Mouse (Mus musculus) thymus, postnatal 4 days (tissue): ENCODE measurements at regions not wholly inside any gene's neighbourhood (a gene's known extent, or its start where the extent isn't known, plus 50 kb on each side); places are given as distances from the start of the nearest gene placed in this dataset.
"Not testable (repeated sequence)": the region's sequence is repeated elsewhere in the genome, so short reads cannot be mapped to it uniquely, and the experiment has no call there.

ENCODE experiments used
- DNase-seq: peaks from one replicate; pipeline ENCODE4 v3.0.0; 2021

DNA sequence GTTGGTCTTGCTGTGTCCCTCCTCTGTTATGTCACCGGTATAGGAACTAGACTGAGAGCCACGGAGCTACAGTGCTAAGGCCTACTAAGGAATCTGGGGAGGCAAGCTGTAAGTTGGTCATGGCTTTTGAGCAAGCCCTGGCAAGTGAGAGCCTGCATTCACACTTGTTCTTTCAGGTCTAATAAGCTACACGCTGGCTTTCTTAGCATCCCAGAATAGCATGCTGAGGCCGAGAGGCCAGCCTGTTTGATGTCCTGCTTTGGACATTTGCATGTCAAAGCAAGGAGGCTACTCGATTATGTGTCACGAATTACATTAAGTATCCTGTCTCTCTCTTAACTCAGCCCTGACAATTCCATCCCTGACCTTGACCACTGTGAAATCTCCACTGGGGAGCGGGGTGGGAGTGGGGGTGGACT, 481.5 kb downstream of the Tns1 start:
- no peak for DNase-seq

DNA sequence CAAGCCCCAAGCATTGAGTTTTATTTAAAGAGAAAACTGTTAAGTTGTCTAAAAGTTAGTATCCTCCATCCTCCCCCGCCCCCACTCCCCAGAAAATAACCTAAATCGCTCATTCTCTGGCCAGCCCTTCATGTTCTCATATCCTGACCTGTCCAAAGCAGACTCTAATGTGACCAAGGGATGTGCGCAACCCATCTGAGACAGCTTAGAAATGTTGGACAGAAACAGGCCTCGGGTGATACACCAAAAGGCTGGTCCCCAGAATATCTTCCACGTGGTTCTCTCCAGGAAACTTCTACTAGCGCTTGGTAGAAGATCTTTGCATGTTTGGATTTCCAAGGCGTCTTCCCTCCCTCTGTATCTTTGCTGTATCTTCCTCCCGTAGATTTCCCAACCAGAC, 482.8 kb downstream of the Tns1 start:
- no peak for DNase-seq

DNA sequence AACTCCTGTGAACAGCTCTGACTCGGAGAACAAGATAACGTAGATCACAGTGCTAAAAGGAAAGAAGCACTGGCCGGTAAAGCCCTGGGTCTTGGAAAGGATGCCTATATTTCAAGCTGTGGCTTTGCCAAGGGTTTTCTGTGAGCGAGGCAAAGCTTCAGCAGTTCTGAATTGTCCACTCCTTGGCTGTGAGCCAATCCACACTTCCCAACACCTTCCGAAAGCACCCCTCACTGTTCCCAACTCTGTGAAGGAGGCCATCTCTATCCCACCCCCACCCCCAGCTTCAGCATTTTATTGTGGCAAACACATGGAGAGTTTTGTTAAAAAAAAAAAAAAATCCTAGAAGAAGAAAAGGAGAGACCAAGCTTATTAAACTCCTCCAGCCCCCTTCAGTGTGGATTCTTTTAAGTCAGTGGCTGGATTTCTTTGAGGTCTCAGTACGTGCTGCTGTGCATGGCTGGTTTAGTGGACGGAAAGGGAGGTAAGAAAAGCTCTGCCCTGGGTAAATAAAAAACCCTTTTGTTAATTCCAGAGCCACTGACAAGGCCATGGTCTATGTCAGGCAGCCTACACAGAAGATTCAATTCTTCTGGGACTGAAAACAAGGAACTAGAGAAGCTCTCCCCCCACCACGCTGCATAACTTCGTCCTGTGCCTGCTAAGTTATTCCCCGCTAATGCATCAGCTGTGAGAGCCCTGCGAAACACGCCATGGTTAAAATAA, 483.4 kb downstream of the Tns1 start:
- DNase-seq: no peak

DNA sequence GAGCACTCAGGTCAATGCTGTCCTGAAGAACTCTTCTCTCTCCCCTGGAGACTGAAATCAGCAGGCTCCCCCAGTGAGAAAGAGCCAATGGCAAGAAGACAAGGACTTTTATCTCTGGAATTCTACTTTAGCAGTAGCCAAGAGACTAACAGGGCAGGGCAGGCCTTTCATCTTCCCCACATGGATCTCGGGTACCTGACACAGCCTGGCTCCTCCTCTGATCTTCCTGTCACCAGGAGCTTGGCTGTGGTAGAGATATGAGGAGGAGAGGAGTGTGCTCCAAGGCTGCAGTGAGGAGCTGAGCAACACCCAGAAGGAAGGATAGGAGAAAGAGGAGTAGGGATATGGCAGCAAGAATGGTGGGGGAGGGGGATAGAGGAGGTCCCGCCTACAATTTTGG, 488.5 kb downstream of the Tns1 start:
- no peak for DNase-seq

DNA sequence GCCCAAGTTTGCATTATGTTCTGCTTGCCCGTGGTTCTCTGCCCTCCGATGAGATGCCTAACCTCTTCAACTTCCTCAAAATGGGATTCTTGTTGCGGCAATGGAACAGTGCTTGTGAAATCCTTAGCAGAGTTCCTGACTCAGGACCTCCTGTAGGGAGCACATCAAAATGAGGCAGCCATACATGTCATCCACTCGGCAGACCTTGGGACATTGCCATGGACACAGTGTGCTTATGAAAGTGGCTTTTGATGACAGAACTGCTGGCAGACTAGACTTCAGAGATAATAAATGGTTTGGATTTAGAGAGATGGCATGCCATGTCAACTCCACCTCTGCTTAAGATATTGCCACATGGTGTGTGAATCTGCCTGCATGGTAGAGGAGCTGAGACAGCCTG, 489.4 kb downstream of the Tns1 start:
- DNase-seq: no peak

DNA sequence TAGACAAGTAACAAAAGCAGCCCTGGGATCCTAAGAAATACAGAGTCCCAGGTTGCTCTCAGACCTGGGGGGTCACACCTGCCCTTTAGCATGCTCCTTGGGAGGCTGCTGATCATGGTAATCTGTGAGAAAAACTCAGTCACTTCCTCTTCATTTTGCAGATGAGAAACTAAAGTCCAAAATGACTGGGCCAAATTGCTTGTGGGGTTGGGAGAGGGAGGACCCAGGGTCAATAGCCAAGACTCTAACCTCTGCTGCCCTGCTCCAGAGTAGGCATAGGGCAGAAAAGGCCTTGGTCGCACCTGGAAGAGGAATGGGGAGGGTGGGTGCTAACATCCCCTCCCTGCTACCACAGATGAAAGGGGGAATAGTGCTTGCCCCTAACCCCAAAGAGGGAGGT, 491.2 kb downstream of the Tns1 start:
- no peak for DNase-seq

DNA sequence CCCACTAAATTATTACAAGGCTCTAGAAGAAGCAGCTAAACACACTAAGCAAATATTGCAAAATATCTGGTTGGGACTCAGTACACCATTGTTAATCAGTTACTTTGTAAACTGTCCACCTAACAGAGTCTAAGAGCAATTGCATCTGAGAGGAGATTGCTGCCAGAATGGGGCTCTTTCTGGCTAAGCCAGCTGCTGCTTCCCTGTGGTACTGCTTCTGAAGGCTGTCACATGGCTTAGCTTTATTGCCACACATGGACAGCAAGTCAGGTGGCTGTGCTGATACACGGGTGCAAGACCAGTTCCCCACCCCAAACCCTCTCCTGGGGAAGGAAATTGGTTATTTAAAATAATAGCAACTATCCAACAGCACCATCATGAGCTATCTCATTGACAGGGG, 493.9 kb downstream of the Tns1 start:
- no peak for DNase-seq

DNA sequence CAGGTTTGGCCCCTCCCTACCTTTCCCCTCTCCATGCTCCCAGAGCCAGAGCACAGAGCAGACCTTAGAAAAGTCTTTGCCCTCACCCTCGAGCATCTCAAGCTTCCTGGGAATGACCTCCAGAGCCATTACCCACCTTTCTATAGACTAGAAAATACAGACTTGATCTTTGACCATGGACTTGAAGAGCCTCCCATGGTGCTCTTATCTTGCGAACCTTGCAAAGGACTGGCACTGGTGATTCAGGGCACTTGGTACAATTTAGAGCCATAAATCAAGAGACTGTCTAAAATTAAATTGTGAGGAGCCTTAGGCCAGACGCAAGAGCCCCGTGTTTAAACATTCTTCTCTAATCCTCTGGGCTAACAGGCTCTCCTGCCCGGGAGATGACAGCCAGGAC, 498.9 kb downstream of the Tns1 start:
- no peak for DNase-seq

DNA sequence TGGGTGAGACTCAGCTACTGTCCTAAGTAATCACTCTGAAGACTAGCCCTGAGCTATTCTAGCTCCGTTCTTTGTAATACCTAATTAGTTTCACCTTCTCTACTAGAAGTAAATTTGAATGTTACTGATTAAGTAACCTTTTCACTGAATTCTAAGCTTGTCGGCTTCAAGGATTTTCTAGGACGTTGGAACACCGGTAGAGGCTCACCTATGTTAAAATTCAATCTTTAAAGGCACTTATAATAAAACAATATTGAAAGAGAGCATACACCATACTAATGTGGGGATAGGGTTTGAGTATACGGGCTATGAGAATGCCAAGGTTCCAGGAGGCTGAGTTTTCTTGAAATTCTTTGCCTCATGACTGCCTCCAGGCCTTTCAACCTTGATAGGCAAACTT, 503.1 kb downstream of the Tns1 start:
- not testable (repeated sequence) for DNase-seq

DNA sequence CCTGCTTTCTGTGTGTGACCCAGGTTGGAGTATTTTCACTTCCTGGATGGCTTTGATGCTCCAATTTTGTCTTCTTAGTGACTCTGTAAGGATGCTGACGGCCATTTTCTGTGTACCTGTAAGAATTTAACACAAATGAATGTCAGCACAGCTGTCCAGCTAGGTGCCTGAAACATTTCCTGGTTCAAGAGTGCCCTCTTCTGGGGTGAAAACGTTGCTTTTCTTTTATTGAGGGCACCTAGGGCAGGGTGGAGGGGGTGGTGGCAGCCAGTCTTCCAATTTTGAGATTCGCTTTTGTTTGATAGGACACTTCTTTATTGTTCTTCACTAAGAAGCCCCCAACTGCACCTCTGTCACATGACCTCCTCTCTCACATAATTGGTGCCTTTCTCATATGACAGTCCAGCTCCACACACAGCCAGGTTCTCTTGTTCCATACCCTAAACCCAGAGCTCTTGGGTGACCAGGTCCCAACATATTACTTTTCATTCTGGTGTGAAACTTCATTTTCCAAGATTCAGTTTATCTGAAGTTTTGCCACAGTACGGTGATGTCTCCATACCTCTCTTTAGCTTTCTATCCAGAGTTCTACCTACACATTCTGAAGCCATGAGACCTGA, 505.6 kb downstream of the Tns1 start:
- DNase-seq: no peak

DNA sequence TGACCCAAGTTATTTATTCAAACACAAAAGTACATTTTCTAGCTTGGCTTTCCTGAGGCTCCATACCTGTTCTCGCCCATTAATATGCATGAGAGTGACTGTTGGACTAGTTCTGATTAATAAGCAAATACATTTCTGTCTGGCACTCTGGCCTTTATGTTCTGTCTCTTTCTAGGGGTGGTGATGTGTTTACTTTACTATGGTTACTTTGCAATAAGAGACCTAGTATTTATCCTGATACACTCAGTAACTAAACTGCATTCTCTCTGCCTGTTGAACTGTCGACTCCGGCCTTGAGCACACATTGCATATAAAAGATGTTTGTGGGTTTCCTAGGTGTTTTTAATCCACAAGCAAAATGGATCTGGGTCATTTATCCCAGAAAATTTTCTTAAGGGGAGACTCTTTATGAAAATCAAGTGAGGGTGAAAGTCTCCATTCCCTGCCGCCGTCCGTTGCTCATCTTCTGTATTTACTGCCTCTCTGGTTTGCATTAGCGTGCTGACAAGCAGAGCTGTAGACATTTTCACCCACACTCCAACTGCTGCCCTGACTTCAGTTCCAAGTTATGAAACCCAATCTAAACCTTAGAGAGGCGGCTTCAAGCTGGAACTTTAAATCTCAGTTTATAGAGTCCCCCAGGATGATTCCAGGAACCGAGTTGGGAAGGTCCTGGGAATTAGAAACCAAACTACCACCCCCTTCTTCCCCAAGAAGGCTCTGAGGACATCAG, 530.4 kb downstream of the Tns1 start:
- no peak for DNase-seq

DNA sequence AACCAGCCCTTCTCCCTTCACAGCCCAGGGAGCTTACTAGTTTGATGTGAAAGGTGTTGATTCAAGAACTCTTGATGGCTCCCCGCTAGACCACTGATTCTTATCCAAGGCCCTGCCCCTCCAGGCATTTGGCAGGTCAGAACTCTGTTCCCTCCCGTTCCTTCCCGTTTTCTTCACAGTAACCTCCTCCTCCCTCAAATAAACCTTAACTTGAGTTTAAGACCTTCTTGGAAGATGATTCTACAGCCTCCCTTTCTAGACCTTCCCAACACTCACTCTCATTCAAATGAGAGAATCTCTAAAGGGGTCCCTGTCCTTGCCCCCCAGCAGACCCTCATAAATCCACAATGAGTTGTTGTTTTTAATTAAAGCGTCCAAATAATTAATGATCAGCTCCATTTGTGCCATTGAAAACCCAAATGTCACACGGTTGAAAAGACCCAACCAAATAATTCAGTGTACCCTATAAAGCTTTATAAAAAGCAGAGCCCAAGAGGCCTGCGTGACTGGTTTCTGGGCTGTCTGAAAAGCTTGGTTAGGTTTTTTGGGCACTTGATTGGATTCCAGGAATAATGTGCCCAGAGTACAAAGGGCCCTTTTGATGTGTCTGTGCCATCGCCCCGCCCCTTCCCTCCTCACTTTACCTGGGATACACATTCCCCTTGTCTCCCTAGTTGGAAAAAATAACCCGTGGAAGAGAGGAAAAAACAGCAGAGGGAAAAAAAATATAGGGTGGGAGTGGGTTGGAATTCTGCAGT, 532.7 kb downstream of the Tns1 start:
- DNase-seq: no peak

DNA sequence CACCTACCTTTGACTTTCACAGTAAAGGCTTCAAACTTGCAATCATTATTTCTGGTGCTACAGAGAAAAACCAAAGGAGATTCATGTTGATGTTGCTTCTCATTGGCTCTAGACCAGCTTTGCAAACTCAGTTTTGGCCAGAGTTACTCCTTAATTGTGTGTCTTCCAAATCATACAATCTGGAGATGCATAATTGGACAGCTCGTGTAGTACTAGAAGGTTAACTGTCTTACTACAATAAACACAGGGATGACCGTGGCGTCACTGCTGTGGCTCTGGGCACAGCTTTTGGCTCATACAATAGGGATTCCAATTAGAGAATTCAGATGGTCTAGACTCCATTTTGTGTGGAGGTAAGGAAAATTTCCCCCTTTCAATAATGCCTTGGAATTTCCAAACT, 544.6 kb downstream of the Tns1 start:
- no peak for DNase-seq

DNA sequence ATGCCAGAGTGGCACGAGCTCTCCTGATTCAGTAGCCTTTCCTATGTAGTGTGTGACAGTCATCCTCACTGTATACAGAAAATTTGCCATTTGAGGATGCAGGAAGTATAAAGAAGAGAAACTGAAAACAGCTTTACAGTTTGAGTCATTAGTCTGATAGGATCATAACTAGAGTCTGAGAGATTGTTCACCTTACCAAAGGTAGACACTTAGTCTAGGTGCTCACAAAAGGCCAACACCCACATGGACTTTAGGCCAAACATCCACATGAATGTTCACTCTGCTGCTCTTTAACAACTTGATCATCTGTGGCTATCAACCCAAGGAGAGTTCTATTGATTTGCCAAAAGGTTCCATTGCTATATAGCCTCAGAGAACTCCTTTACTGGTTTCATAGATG, 547.2 kb downstream of the Tns1 start:
- DNase-seq: no peak

DNA sequence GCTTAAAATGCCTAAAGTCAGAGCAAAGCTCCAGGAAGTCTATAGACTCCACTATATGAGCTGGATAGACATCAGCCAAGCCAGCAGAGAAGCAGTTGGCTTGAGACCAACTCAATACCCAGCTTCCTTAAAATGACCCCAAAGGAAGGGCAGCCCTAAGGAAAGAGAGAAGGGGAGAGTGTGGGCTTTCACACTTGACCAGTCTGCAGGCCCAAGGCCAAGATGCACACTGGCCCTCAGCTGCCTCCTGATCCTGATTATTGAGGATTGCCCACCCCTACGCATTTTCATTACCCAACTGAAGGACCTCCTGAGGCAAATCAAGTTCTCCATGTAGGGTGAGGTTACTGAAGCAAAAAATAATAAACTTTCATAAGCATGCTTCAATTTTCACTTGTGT, 548.6 kb downstream of the Tns1 start:
- no peak for DNase-seq

DNA sequence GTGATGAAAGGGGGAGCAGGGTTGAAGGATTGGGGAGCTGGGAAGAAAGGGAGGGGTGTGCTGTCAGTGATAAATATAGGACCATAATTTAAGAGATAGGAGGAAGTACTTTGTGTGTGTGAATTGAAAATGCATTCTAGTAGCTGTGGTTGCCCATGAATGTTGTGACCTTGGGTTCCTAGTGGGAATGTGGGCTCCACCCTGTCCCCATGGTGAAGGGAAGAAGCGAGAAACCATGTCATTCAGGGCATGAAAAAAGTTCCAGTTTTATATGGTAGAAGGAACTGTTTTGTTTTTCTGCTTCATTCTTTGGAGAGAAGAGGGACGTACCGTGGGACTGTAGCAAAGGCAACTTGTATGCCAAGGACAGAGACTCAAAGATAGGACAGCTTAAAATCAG, 553.3 kb downstream of the Tns1 start:
- DNase-seq: no peak

DNA sequence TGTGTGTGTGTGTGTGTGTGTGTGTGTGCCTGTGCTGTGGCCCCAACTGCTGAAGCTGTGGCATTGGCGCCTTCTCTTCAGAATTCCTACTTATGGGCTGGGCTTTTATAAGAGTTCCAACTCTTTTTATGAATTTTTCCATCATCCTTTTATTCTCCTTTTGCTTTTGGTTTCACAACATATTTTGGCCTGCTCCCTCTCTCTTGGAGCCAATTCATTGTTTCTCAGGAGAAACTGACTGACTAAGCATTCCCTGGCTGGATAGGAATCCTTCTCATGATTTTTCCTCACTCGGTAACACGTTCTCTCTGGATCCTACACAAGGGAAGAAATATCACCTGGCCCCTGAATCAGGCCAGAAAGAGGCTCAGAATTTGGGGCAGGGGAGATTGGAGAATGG, 551.1 kb upstream of the Tnp1 start:
- DNase-seq: no peak

DNA sequence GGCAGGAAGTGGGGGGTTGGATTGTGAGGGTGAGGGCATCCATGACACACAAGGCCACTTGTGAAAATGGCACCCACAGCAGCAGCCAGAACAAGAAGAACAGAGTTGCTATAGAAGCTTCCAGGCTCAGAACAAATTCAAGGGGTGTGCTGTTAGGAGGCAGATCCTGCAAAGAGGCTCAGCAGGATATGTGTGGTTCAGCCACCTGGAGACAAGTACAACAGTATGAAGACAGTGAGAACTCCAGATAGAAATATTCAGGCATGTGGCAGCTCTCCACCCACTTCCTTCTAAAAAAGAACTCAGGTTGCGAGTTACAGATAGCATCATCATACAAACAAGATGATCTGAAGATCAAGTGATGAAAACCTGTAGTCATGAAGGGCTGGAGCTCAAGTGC, 544.9 kb upstream of the Tnp1 start:
- no peak for DNase-seq

DNA sequence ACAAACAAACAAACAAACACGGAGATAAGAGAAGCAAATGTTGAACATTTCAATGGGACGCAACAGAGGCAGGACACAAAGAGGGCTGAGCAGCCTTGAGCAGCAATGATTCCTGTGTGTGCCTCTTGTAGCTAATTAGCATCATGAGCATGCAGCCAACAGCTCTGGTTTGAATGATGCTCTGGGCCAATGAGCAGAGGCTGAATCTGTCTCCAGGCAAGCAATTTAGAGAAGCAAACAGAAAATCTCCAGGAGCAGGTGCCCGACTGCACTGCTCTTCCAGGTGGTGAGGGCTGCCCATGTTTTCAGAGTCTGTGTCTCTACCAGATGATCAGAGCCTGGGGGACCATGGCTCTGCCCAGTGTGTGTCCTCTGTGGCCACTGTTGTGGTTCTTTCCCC, 532.2 kb upstream of the Tnp1 start:
- no peak for DNase-seq

DNA sequence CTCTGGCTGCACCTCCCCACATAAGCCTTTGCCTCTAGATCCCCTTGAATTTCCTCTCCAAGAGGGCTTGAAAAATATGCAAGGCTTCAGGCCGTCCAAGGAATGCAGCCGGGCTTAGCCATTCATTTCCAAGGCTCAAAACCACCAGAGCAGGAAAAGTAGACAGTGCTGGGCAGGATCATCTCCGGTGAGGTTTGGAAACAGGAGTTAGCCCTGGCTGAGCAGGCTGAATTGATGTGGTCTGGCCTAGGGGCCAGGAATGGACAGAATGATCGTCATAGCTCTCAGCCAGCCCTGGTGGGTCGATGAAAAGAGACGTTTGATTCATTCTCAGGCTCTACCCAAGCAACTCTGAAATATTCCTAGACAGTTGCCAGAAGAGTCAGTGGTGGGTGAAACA, 529.7 kb upstream of the Tnp1 start:
- DNase-seq: no peak

DNA sequence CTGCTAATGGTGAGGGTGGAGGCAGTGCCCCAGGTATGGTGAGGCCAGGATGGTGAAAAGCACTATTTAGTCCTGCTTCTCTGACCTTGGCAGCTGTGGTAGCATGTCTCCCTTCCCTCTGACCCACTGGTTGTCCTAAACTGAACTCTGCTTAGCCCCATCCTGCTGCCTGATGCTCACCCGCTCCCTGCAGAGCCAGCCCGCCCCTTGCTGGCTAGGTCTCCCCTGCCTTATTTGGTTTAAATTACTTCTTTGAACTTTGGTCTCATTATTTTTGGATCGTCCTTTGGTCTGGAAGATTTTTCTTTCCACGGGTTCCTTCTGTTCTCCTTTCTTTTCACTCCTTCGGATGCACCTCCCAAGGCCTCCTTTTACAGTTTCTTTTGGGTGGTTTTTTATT, 525.7 kb upstream of the Tnp1 start:
- DNase-seq: no peak

DNA sequence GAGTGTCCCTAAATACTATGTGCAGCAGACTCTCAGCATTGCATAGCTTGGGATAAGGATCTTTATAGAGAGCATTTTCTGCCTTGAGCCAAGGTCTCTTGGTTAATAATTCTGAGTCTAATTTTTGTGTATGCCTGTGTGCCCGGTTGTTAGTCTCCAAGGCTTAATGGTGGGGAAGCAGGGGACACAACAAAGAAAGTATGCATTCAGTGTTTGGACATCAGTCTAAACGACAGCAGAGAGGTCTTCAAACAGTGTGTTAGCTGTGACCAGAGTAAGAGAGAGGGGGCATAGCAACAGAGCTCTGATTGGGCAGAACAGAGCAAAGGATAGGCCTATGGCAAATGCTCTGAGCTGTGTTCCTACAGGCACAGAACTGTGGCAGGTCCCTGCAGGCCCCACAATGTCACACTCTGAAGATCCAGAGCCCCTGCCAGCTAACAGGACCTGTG, 522.7 kb upstream of the Tnp1 start:
- no peak for DNase-seq

DNA sequence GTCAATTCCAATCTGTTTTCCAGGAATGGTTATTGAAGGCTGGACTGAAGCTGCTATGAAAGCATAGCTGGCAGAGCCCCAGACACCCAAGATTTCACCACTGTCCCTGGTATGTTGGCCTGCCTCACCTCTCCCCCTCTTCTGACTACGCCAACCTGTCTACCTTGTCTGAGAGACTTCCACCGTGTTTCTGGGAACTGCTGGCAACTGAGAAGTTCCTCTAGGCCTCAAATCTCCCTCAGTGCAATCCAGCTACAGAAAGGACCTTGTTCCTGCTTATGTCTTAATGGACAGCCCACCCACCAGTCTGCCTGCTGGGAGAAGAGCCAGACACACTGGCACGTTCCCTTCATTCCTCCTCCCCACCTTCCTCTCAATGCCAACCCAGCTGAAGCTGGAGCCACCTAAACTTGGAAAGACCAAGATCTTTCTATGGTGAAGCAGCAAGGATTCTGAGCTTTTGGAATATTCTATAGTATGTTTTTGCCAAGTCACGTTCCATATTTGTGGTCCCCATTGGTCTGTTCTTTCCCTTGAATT, 520.1 kb upstream of the Tnp1 start:
- DNase-seq: no peak
